Mouse (Mus musculus) heart, adult 11 months (tissue): ENCODE data around the gene Hormad1.

ENCODE experiments used
- DNase-seq: peaks from one replicate; pipeline ENCODE4 v3.0.0; 2022

The Hormad1 gene

GRCm38 (mm10) chr3:95559437-95559836 is at the start of gene Hormad1:
Gene Hormad1 (plus strand): TSS chr3:95559677.
- DNase-seq: no peak

GRCm38 (mm10) chr3:95511611-95512180 is 47.8 kb upstream of the Hormad1 start:
- DNase-seq: no peak

GRCm38 (mm10) chr3:95516614-95517041 is 42.8 kb upstream of the Hormad1 start:
- no peak for DNase-seq

GRCm38 (mm10) chr3:95517493-95517898 is 42.0 kb upstream of the Hormad1 start:
- peak; percentile 89 for DNase-seq

- DNase-seq: peak; percentile 92
These were observed 40.6 kb upstream of the Hormad1 start for GRCm38 (mm10) chr3:95518891-95519290.

- no peak for DNase-seq
These were observed 40.2 kb upstream of the Hormad1 start for GRCm38 (mm10) chr3:95519315-95519714.

GRCm38 (mm10) chr3:95520100-95520499 is 39.4 kb upstream of the Hormad1 start:
- DNase-seq: no peak

GRCm38 (mm10) chr3:95521168-95521567 is 38.3 kb upstream of the Hormad1 start:
- peak; percentile 94 for DNase-seq

GRCm38 (mm10) chr3:95523662-95524061 is 35.8 kb upstream of the Hormad1 start:
- peak; percentile 91 for DNase-seq

GRCm38 (mm10) chr3:95524673-95525072 is 34.8 kb upstream of the Hormad1 start:
- DNase-seq: no peak

GRCm38 (mm10) chr3:95526111-95526510 is 33.4 kb upstream of the Hormad1 start:
- no peak for DNase-seq

- no peak for DNase-seq
These were observed 32.8 kb upstream of the Hormad1 start, which contains the start of gene Ctss for GRCm38 (mm10) chr3:95526622-95527211. Gene Ctss (plus strand): TSS chr3:95526786.

- peak; percentile 95 for DNase-seq
These were observed 29.7 kb upstream of the Hormad1 start for GRCm38 (mm10) chr3:95529814-95530213.

- no peak for DNase-seq
These were observed 28.5 kb upstream of the Hormad1 start for GRCm38 (mm10) chr3:95531025-95531424.

- DNase-seq: no peak
These were observed 26.1 kb upstream of the Hormad1 start for GRCm38 (mm10) chr3:95533364-95533763.

GRCm38 (mm10) chr3:95534927-95535326 is 24.6 kb upstream of the Hormad1 start:
- no peak for DNase-seq

GRCm38 (mm10) chr3:95538936-95539335 is 20.5 kb upstream of the Hormad1 start:
- DNase-seq: peak; percentile 62

GRCm38 (mm10) chr3:95539837-95540236 is 19.6 kb upstream of the Hormad1 start:
- DNase-seq: peak; percentile 19

- peak; percentile 77 for DNase-seq
These were observed 18.3 kb upstream of the Hormad1 start for GRCm38 (mm10) chr3:95541186-95541585.

GRCm38 (mm10) chr3:95542171-95542570 is 17.3 kb upstream of the Hormad1 start:
- peak; percentile 67 for DNase-seq

GRCm38 (mm10) chr3:95542981-95543380 is 16.5 kb upstream of the Hormad1 start:
- DNase-seq: peak; percentile 54

GRCm38 (mm10) chr3:95550176-95550575 is 9.3 kb upstream of the Hormad1 start:
- peak; percentile 68 for DNase-seq

GRCm38 (mm10) chr3:95553986-95554385 is 5.5 kb upstream of the Hormad1 start:
- DNase-seq: peak; percentile 49

- no peak for DNase-seq
These were observed 1.3 kb downstream of the Hormad1 start for GRCm38 (mm10) chr3:95560738-95561137.

GRCm38 (mm10) chr3:95561826-95562225 is 2.3 kb downstream of the Hormad1 start:
- DNase-seq: no peak
